Mouse (Mus musculus): ENCODE results near the gene Olfr709-ps1. TPM values are rescaled to one million over a fixed set of nuclear protein-coding genes. Genes with fewer than 3 reads are reported as not detected.
"Not testable (repeated sequence)": the region's sequence is repeated elsewhere in the genome, so short reads cannot be mapped to it uniquely, and the experiment has no call there.

Olfr709-ps1 gene
- not detected in 2 replicates for polyA plus RNA-seq (2015; fragmentation: Nextera tagmentation; extraction: Ambion mirVana)

DNA sequence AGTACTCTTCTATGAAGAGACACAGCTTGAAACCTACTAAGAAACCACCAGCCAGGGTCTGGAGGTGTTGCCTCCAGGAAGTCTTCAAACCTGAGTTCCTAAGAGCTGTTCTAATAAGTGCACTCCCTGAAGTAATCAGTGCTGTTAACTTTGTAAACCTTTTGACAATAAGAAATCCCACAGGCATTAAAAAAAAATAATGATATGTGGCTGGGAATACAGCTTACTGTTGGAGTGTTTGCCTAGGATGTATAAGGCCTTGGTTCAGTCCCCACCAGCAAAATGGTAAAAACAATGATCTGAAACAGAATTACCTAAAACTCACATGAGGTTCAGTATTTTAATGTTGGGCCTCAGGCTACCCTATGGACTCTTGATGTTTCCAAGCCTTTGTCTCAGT, at the start of gene Olfr709-ps1:
Gene Olfr709-ps1 (minus strand): TSS at position 101 of the 400 bp plus-strand sequence.
- no peak for DNase-seq (ENCODE audit: low spot score)

DNA sequence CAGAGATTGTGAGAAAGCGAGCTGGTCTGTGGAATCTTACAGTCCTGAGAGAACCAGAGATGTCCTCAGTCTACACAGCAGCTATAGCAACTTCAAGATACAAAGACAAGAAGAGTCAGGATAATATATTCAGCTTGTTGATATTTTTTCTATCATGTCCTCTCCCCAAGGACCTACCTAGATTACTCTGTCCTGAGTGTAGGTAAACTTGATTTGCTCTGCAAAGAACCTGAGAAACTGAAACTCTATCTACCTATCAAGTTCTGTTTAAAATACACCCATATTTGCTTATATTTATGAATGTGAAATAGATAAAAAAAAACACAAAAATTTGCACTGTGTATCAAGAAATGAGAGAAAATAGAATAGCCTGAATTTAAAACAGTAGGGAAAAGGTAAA, 43.3 kb upstream of the Olfr709-ps1 start, which contains the start of gene Olfr711:
Gene Olfr711 (minus strand): TSS at position 101 of the 400 bp plus-strand sequence.
- no peak for DNase-seq (ENCODE audit: low spot score)

DNA sequence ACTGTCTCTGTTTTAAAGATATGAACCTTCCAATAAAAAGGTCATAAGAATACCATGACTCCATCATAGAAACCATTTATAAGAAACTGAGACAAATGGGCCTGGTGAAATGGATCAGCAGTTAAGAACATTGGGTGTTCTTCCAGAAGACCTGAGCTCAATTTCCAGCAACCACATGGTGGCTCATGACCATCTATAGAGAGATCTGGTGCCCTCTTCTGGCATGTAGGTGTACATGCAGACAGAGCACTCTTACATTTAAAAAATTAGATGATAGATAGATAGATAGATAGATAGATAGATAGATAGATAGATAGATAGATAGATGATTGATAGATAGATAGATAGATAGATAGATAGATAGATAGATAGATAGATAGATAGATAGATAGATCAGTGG, 35.5 kb upstream of the Olfr709-ps1 start:
- peak; percentile 10 for DNase-seq (ENCODE audit: low spot score)

DNA sequence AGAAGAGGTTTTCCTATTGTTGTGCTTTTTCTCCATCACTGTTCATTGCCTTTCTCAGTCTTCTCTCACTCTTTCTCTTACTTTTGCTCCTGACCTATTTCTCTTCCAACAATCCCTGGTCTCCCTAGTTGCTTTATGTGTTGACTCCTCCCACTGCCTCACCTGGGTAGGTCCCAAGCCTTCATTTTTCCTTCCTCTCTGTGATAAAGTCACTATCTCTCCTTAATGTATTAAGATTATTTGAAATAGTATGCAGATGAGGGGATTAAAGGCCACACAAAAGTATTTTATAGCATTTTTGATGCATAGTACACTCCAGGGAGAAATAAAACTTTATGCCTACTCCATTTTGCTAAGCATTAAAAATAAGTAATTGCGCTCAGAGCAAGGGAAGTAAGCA, 31.8 kb upstream of the Olfr709-ps1 start, which contains the start of gene Olfr6:
Gene Olfr6 (minus strand): TSS at position 101 of the 400 bp plus-strand sequence.
- DNase-seq (ENCODE audit: low spot score), result no peak

DNA sequence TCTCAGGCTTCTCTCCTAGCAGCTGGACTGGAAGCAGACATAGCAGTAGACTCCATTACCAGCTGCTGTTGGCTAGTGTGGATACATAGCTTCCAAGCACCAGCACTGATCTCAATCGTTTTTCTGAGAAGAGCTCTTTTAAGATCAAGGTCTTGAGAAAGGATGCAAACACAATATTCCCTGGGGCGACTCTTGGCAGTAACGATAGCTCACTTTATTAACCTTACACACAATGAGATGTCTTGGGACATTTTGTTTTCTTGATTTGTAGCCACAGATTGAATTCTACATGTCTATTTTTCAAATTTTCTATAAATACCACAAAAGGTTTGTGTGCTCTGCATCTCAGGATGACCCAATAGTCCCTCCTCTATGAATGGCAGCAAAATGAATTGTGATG, 16.2 kb upstream of the Olfr709-ps1 start, which contains the start of gene Olfr710:
Gene Olfr710 (minus strand): TSS at position 101 of the 400 bp plus-strand sequence.
- no peak for DNase-seq (ENCODE audit: low spot score)

DNA sequence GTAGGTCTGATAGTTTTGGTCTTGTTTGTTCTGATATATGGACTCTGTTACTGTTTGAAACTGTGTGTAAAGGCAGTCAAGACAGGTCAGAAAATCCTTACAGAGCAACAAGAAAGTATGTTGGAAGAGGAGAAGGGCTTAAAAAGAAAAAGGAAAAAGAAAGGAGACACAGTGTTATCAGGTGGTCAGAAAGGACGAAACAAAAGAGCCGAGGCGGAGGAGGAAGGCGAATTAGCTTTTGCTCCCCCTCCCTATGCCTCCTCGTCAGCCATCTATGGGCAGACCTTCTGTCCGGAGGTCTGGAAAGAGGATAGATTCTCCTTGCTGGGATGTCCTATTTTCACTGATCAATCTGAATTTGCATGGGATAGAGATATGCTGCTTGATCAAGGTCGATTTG, 11.1 kb downstream of the Olfr709-ps1 start:
- not testable (repeated sequence) for DNase-seq (ENCODE audit: low spot score)

DNA sequence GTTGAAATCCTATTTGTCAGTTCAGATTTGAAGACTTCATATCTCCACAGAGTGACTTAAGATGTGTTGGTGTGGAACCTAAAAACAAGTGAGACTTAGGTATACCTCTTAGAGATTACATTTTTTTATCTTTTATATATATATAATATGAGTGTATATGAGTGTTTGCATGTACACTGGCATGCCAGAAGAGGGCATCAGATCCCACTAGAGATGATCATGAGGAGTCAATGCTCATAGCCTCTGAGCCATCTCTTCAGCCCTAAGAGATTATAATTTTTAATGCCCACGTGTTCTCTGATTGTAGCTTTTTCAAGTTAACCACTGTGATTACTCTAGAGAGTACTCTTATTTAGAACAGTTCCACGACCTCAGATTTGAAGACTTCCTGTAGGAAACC, 24.3 kb downstream of the Olfr709-ps1 start, which contains the start of gene Olfr1532-ps1:
Gene Olfr1532-ps1 (plus strand): TSS at position 326 of the 400 bp plus-strand sequence.
- no peak for DNase-seq (ENCODE audit: low spot score)

DNA sequence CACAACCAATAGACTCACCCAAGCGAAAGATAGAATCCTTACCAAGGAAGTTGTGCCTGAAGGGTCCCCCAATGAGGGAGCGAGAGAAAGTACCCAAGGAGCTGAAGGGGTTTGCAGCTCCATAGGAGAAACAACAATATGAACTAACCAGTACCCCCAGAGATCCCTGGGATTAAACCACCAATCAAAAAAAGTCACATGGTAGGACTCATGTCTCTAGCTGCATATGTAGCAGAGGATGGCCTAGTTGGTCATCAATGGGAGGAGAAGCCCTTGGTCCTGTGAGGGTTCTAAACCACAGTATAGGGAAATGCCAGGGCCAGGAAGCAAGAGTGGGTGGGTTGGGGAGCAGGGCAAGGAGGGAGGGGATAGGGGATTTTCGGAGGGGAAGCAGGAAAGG, 30.9 kb downstream of the Olfr709-ps1 start, which contains the start of gene Olfr707:
Gene Olfr707 (minus strand): TSS at position 101 of the 400 bp plus-strand sequence.
- DNase-seq (ENCODE audit: low spot score), result not testable (repeated sequence)

DNA sequence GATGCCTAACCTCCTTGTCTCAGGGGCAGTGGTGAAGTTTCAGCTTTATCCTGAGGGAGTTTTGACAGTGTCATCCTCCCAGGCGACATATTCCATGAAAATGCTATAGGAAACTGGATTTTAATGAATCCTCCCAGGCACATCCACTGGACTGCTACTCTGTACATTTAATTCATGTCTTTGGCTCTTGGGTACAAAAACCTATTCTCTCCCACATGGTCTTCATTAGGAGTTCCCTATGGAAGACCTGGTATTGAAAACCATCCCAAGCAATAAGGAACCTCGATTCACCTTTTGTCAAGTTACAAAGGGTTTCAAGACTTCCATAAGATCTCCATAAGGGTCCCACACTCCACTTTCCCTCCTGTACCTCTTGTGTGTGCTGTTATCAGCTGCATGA, 44.0 kb downstream of the Olfr709-ps1 start, which contains the start of gene Olfr706:
Gene Olfr706 (minus strand): TSS at position 101 of the 400 bp plus-strand sequence.
- no peak for DNase-seq (ENCODE audit: low spot score)

DNA sequence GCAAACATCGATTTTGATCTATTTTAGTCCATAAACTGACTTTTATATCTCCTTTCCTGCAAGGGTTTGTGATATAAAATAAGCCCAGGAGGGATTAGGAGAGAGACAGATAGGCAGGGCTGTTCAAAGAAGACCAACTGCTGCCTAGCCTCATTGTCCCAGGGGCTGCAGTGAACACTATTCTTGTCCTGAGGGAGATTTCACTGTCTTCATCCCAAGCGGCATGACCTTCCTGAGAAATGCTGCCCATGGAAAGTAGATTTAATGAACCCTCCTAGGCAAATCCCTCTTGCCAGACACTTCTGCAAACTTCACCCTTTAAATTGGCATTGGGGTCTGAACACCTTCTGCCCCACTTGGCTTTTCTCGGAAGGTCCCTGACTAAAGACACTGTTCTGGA, 55.2 kb downstream of the Olfr709-ps1 start, which contains the start of gene Olfr705:
Gene Olfr705 (minus strand): TSS at position 101 of the 400 bp plus-strand sequence.
- no peak for DNase-seq (ENCODE audit: low spot score)

Other genes starting within 250 kb of the Olfr709-ps1 start
- not detected in 2 replicates for gene Olfr694, start 240.4 kb downstream of the Olfr709-ps1 start, polyA plus RNA-seq (2015; fragmentation: Nextera tagmentation; extraction: Ambion mirVana)
- not detected in 2 replicates for gene Olfr695, start 215.8 kb downstream of the Olfr709-ps1 start, polyA plus RNA-seq (2015; fragmentation: Nextera tagmentation; extraction: Ambion mirVana)
- gene Olfr697, start 189.8 kb downstream of the Olfr709-ps1 start, polyA plus RNA-seq (2015; fragmentation: Nextera tagmentation; extraction: Ambion mirVana), result not detected in 2 replicates
- not detected in 2 replicates for gene Olfr698, start 176.8 kb downstream of the Olfr709-ps1 start, polyA plus RNA-seq (2015; fragmentation: Nextera tagmentation; extraction: Ambion mirVana)
- not detected in 2 replicates for gene Olfr699, start 139.0 kb downstream of the Olfr709-ps1 start, polyA plus RNA-seq (2015; fragmentation: Nextera tagmentation; extraction: Ambion mirVana)
- gene Olfr700, start 123.4 kb downstream of the Olfr709-ps1 start, polyA plus RNA-seq (2015; fragmentation: Nextera tagmentation; extraction: Ambion mirVana), result not detected in 2 replicates
- not detected in 2 replicates for gene Olfr701, start 118.1 kb downstream of the Olfr709-ps1 start, polyA plus RNA-seq (2015; fragmentation: Nextera tagmentation; extraction: Ambion mirVana)
- not detected in 2 replicates for gene Olfr702, start 98.3 kb downstream of the Olfr709-ps1 start, polyA plus RNA-seq (2015; fragmentation: Nextera tagmentation; extraction: Ambion mirVana)
- gene Olfr703, start 88.9 kb downstream of the Olfr709-ps1 start, polyA plus RNA-seq (2015; fragmentation: Nextera tagmentation; extraction: Ambion mirVana), result not detected in 2 replicates
- gene Olfr704, start 69.0 kb downstream of the Olfr709-ps1 start, polyA plus RNA-seq (2015; fragmentation: Nextera tagmentation; extraction: Ambion mirVana), result not detected in 2 replicates
- not detected in 2 replicates for gene Olfr705, start 55.3 kb downstream of the Olfr709-ps1 start, polyA plus RNA-seq (2015; fragmentation: Nextera tagmentation; extraction: Ambion mirVana)
- not detected in 2 replicates for gene Olfr706, start 44.1 kb downstream of the Olfr709-ps1 start, polyA plus RNA-seq (2015; fragmentation: Nextera tagmentation; extraction: Ambion mirVana)
- not detected in 2 replicates for gene Olfr707, start 31.0 kb downstream of the Olfr709-ps1 start, polyA plus RNA-seq (2015; fragmentation: Nextera tagmentation; extraction: Ambion mirVana)
- gene Olfr1532-ps1, start 24.2 kb downstream of the Olfr709-ps1 start, polyA plus RNA-seq (2015; fragmentation: Nextera tagmentation; extraction: Ambion mirVana), result not detected in 2 replicates
- gene Olfr710, start 16.1 kb upstream of the Olfr709-ps1 start, polyA plus RNA-seq (2015; fragmentation: Nextera tagmentation; extraction: Ambion mirVana), result not detected in 2 replicates
- not detected in 2 replicates for gene Olfr6, start 31.7 kb upstream of the Olfr709-ps1 start, polyA plus RNA-seq (2015; fragmentation: Nextera tagmentation; extraction: Ambion mirVana)
- gene Olfr711, start 43.2 kb upstream of the Olfr709-ps1 start, polyA plus RNA-seq (2015; fragmentation: Nextera tagmentation; extraction: Ambion mirVana), result not detected in 2 replicates
- not detected in 2 replicates for gene Olfr2, start 73.9 kb upstream of the Olfr709-ps1 start, polyA plus RNA-seq (2015; fragmentation: Nextera tagmentation; extraction: Ambion mirVana)
- 0.03 TPM in 1 of 2 replicates, not detected in the other for gene Olfr713, start 99.0 kb upstream of the Olfr709-ps1 start, polyA plus RNA-seq (2015; fragmentation: Nextera tagmentation; extraction: Ambion mirVana)
- not detected in 2 replicates for gene Olfr714, start 138.8 kb upstream of the Olfr709-ps1 start, polyA plus RNA-seq (2015; fragmentation: Nextera tagmentation; extraction: Ambion mirVana)
- not detected in 2 replicates for gene Olfr17, start 161.0 kb upstream of the Olfr709-ps1 start, polyA plus RNA-seq (2015; fragmentation: Nextera tagmentation; extraction: Ambion mirVana)
- not detected in 2 replicates for gene Olfr715b, start 178.2 kb upstream of the Olfr709-ps1 start, polyA plus RNA-seq (2015; fragmentation: Nextera tagmentation; extraction: Ambion mirVana)
- gene Olfr715, start 198.9 kb upstream of the Olfr709-ps1 start, polyA plus RNA-seq (2015; fragmentation: Nextera tagmentation; extraction: Ambion mirVana), result not detected in 2 replicates
- not detected in 2 replicates for gene Olfr716, start 206.1 kb upstream of the Olfr709-ps1 start, polyA plus RNA-seq (2015; fragmentation: Nextera tagmentation; extraction: Ambion mirVana)
- gene Nlrp14, start 234.8 kb upstream of the Olfr709-ps1 start, polyA plus RNA-seq (2015; fragmentation: Nextera tagmentation; extraction: Ambion mirVana), result 0.09 TPM in 1 of 2 replicates, not detected in the other

Measured in thymus, postnatal 0 days (tissue).